Mouse (Mus musculus) left cerebral cortex, postnatal 36 days (tissue): Measurements from ENCODE around the gene Ilk. TPM values are rescaled to one million over a fixed set of nuclear protein-coding genes. Genes with fewer than 3 reads are reported as not detected.
"Not testable (repeated sequence)": the region's sequence is repeated elsewhere in the genome, so short reads cannot be mapped to it uniquely, and the experiment has no call there.

Experiments used
- DNase-seq, 2 experiments: peaks; one replicate each; pipeline ENCODE4 v3.0.0; 2021 to 2022; ENCODE audit warnings: low spot score in 2 of 2, mixed read lengths in 1 of 2
- intact Hi-C: fragments of 180-260 bp; cut with DNase I; formaldehyde crosslinking; loops from one replicate; pipeline ENCODE4 v1.15.1; 2025
- total RNA-seq, 2 experiments: library from RNA; stranded (reverse); gene quantifications; 2 replicates each; pipeline ENCODE4 v1.2.3; 2021

Gene Ilk
- total RNA-seq: 10 to 100 TPM; 78.8 to 81.7 TPM

DNA sequence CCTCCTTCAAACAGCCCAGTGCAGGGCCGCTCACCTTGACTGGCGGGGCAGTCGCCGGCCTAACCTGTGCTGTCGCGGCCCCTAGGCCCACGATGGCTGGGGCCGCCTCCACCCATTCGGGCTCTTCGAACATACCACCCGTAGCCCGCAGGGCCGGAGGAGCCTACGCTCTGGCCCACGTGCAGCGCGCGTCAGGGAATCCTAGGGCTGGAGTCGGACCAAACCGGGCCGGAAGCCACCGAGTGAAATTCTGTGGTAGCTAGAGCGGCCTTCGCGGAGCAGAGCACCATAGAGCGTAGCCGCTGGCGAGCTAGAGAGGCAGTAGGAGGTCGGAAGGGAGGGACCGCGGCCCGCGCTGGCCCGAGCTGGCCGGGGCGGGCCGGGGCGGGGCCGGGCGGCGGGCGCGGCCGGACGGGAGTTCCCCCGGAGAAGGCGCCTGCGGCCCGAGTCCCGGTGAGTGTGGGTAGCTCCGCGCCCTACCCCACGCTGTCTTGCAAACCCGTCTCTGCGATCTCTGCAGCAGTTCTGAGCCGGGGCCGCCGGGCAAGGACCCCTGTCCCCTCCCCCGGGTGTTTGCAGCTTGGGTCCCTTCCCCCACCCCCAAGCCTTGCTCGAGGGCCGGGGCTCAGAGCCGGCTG is at the start of gene Ilk:
Gene Ilk, plus strand, starts transcription at position 329 of the 638 bp plus-strand sequence.
- DNase-seq: peak; percentile 91 to 94
- intact Hi-C loops: loop anchor here (1.0 to 5.0 kb wide), 2 partner anchors 75 to 104 kb away; partner anchors contain the start of genes Mrpl17 and Trim3

DNA sequence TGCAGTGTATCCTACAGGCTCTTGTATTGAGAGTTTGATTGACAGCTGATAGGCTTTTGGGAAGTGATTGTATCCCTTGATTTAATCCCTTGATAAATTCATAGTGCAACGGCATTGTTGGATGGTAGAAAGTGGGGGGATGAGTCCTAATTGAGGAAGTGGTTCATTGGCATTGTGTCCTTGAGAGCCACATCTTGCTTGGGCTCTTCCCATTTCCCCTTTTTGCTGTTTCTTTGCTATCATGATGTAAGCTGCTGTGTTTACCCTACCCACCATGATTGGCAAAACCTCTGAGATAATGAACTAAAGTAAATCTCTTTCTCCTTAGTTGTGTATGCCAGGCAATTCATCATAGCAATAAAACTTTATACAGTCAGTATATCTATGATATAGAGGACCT is 45.5 kb upstream of the Ilk start:
- intact Hi-C loops: no loop called here

DNA sequence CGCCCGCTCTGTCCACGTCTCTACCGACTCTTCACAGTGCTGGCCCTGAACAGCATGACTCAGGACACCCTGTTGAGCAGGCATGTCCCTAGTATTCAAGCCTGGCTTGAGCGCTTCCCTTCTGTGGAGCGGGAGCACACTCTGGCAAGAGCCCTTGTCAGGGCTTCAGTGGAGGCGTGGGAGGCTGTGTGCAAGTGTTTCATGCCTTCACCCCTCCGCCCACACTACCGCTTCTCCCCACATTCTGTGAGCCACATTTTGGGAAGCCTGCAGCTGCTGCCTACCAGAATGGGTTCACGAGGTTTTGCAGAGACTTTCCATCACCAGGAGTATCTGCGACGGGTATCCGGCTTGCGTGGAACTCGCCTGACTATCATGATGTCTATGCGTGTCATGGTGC is 33.2 kb upstream of the Ilk start:
- intact Hi-C loops: no loop called here

More for the DNA sequence above, 45.5 kb upstream of the Ilk start:
- DNase-seq: no peak

DNA sequence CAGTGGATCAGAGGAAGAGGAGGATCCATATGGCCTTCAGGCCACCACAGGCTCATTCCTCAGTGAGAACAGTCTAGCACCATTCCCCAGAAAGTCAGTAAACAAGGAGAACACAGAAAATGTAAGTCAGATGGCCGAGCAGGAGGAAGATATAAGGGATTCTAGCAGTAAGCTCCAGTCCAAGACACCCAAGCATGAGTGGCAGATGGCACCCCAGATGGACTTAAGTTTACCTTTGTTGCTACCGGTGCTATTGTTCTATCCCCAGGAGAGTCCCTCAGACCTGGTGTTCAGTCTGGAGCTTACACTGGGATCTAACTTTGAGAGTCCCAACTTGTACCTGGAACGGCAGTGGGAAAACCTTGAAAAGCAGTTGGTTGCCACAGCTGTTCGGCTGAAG is 32.6 kb upstream of the Ilk start:
- no peak for DNase-seq
- intact Hi-C loops: no loop called here

More for the DNA sequence above, 33.2 kb upstream of the Ilk start:
- DNase-seq: peak; percentile 14 to 21

DNA sequence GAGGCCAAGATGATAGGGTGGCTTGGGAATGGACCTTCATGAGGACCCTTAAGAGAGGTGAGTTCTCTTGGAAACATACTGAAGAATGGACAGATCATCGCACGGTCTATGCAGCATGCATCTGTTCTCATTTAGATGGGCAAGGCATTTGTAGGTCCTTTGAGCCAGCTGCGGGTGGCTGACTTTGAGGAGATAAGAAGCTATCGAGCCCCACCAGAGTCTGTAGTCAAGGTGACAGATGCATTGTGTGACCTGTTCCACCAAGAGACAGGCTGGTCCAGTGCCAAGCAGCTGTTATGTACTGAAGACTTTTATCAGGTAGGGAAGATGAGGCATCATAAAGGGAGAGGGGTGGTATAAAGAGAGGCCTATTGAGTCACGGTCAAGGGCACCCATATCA is 27.7 kb upstream of the Ilk start:
- no peak for DNase-seq
- intact Hi-C loops: no loop called here

DNA sequence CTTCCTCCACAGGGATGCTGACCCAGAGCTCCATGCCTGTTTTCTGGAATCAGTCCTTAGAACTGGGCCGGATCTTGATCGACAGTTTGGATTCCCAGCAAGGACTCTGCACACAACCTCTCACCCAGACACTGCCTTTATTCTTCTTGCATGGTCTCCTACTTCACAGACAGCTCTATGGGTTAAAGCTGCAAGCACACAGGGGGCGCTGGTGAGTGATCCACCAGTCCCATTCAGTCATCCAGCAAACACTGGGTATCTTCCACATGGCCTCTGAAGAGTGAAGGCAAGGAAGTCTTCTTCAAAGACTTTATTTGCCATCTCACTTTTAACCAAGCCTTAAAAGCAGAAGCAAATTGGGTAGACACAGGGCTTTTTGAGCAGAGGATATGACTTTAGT is 21.0 kb upstream of the Ilk start:
- intact Hi-C loops: no loop called here
- no peak for DNase-seq

DNA sequence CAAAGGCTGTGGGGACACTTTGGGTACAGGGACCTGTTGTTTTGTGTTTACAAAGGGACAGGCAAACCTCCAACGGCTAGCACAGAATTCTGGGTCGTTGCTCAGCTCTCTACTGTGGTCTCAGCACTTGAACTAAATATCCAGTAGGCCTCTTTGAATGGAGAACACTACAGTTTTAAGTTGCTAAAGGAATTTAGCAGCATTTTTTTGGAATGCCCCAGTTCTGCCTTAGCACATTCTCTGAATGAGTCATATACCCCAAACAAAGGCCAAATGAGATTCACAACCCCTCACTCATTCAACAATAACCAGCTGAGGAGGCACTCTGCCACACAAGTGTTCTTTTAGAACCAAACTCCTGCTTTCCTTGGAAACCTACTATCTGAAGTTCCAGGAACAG is 14.5 kb upstream of the Ilk start:
- intact Hi-C loops: no loop called here
- no peak for DNase-seq

DNA sequence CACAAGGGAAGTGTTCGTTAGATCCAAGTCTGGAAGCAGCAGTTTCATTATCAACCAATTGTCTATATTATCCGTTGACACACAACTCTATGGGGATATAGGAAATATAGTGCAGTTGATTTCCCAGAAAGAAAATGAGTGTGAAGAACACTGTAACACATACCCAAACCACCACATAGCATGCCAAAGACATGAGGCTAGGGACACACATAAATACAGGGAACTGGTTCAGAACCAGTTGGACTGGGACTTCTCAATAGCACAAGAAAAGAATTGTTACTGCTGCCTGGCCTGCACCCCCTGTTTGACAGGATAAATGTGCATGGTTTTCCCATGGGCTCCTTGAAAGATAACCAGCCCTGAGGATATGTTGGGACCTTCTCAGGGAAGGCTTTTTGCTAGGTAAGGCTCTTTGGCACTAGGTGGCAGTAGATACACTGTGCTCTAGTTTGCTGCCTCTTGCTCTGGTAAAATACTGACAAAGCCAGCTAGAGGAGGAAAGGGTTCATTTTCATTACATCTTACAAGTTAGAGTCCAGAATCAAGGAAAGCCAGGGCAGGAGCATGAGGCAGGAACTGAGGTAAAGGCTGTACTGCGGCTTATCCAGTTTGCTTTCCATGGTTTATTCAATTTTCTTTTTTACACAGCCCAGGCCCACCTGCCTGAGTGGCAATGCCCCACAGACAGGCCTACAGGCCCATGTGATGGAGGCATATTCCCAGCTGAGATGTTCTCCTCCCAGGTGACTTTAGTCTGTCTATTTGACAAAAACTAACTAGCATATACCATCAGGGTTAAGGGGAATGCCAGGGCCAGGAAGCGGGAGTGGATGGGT is 10.0 kb upstream of the Ilk start:
- intact Hi-C loops: loop anchor here (1.0 kb wide), 1 partner anchor 90 kb away; no protein-coding TSS in a partner anchor
- DNase-seq: peak; percentile 32 to 35

DNA sequence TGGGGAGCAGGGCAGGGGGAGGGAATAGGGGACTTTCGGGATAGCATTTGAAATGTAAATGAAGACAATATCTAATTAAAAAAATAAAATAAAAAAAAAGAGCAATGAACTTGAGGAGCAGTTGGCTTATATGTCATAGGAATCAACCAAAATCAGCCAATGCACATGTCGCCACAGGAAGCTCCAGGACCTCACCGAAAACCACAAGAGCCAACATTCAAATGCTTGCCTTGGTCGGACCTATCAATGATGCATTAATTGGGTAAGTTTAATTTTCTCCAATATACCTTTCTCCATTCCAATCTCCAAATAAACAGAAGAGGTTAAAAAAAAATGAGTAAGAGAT is 9.4 kb upstream of the Ilk start:
- intact Hi-C loops: loop anchor here (1.0 kb wide), 1 partner anchor 89 kb away; no protein-coding TSS in a partner anchor
- DNase-seq: no peak

DNA sequence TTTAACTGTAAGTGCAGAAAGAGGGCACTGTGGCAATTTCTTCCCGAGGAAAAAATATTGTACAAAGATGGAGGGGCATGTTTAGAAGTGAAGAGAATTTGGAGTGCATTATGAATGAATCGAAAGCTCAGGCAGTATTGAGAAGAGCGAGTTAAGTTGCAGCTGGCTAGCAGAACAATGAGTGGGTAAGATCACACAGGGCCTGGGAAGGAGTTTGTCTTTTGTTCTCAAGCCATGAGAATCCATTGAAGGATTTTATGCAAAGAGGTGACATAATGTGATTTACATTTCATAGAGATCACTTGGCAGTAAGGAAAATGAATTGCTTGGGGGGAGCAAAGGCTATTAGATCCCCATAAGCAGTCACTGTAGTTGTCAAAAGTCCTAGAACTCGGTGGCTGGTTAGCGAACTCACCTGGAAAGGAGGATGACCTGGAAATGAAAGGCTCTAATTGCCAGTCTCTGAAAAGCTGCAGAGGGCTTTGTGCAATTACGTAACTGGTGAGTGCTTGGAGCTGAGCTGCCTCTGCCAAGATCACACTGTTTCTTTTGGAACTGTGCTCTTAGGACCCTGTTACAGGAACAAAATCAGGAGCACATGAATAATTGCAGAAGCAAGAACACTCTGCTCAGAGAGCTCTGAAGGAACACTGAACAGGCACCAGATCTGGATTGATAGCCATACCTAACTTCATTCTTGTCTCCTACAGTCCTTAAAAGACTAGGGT is 7.5 kb upstream of the Ilk start:
- intact Hi-C loops: no loop called here
- DNase-seq: no peak

DNA sequence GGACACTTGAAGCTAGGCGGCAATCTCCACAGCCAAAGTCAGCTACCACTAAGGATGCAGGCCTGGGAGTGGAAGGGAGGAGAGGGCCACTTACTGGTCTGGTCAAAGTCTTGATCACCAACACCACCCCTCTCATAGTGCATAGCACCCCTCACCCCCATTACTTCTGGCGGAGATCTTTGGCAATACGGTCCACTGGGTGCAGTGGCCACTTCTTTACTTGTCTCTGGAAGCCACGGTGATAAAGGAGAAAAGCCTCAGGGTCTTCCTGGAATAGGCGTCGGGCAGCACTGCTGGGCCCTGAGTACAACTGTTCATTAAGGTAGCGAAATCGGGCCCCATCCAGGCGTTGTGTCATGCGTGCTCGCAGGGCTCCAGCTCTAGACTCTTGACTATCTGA is 2.6 kb upstream of the Ilk start:
- intact Hi-C loops: no loop called here
- DNase-seq: no peak

DNA sequence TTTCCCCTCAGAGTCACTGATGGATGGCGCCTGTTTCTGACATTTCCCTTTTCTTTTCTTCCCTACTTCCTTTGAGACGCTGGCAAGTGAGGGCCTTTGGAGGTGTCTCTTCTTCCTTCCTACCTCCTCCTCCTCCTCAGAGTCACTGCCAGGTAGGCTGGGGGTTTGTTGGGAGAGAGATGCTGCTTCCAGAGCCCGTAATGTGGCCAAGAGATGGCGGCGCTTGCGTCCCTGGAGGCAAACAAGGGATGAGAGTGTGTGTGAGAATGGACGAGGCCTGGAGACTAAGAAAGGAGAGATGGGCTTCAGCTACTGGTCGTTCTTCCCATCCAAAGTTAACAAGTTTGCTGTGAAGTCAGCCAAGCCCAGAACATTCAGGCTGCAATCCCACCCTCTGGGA is 1.6 kb upstream of the Ilk start:
- DNase-seq: no peak
- intact Hi-C loops: loop anchor here (5.0 kb wide), 1 partner anchor 103 kb away; the partner anchor contains the start of gene Trim3

DNA sequence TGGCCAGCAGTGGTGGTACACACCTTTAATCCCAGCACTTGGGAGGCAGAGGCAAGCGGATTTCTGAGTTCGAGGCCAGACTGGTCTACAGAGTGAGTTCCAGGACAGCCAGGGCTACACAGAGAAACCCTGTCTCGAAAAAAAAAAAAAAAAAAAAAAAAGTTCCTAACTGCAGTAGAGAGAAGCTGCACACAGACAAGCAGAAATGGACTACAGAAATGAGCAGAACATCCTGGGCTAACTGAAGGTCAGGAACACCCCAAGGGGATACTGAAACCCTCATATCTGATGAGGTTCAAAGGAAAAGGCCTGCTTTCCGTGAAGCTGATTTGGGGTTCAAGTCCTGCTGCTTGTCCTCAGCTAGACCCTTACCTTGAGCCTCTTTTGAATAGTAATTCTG is 928 bp upstream of the Ilk start:
- DNase-seq: not testable (repeated sequence)

DNA sequence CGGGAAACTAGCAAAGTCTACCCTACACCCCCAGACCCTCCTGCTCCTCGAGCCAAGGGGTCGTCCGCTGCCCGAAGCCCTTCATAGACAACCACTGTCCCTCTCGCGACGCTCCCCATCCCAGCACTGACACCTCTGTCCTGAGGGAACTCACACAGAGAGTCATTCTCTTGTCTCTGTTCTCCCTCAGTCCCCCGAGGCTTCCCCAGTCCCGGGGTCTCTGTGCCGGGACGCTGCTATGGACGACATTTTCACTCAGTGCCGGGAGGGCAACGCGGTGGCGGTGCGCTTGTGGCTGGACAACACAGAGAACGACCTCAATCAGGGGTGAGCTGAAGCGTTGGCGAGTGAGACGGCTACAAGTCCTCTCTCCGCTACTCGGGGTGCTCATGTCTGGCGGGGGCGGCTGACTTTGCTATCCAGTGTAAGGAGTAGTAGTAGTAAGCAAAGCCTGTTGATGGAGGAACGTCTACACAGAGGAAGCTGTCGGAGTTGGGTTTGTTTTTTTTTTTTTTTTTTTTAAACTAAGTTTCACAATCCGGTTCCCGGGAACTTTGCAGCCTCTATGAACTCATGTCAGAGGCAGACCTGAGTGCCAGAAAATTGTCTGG is 624 bp downstream of the Ilk start, which contains the start of gene Rrp8:
Gene Rrp8, minus strand, starts transcription at position 475 of the 611 bp plus-strand sequence.
- peak; percentile 29 to 36 for DNase-seq
- intact Hi-C loops: loop anchor here (1.0 to 5.0 kb wide), 2 partner anchors 74 to 105 kb away; partner anchors contain the start of genes Mrpl17 and Trim3

More for the DNA sequence above, 928 bp upstream of the Ilk start:
- intact Hi-C loops: loop anchor here (5.0 kb wide), 1 partner anchor 103 kb away; the partner anchor contains the start of gene Trim3

DNA sequence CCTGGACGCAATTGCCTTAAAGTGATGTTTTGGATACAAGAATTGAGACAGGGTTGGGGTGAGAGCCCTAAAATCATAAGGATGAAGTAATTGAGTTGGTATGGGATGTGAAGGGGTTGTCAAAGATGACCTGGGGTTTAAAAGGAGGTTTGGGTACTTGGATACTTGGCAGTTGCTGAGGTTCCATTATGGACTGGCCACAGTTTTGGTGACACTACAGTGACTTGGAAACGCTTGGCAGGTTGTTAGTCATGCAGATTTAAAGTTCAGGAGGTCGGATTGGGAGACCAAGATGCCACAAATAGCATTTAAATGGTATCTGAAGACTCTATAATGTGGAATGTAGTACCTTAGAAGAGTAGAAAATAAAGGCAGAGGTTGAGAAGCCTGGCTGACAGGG is 1.3 kb downstream of the Ilk start:
- intact Hi-C loops: loop anchor here (5.0 kb wide), 1 partner anchor 105 kb away; the partner anchor contains the start of gene Trim3

DNA sequence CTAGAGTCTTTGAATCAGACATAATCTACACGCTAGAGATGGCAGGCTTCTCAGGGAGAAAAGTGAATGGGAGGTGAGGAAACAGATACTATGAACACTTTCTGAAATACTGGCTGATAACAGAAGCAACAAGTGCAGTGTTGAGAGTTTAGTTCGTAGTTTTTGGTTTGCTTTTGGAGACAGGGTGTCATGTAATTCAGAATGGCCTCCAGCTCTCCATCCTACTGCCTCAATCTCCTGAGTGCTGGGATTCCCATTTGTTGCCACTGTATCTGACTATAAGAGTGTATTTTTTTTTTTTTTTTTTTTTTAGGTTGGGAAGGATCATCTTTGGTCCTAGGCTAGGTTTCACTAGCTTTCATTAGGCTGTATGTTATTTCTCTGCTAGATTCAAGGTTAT is 1.9 kb downstream of the Ilk start:
- DNase-seq: no peak
- intact Hi-C loops: loop anchor here (5.0 kb wide), 1 partner anchor 106 kb away; the partner anchor contains the start of gene Trim3

More for the DNA sequence above, 1.3 kb downstream of the Ilk start:
- no peak for DNase-seq

DNA sequence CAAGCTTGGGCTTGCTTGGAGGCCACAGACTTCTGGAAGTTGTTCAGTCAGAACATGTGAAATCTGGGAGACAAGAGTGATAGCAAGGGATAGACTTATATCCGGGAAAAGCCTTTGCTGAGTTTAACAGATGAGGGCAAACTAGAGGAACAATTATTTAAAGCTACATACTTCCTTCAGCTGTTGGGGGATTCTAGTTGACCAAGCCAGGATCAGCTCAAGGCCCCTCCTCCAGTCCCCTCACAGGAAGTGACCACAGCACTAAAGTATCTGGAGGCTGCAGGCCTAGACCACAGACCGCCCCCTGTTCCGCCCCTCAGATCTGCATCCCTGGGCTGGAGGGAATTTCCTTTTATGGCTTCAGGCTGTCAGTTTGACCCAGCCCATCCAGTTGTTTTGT is 2.6 kb downstream of the Ilk start:
- intact Hi-C loops: loop anchor here (5.0 kb wide), 1 partner anchor 107 kb away; the partner anchor contains the start of gene Trim3
- DNase-seq: no peak

DNA sequence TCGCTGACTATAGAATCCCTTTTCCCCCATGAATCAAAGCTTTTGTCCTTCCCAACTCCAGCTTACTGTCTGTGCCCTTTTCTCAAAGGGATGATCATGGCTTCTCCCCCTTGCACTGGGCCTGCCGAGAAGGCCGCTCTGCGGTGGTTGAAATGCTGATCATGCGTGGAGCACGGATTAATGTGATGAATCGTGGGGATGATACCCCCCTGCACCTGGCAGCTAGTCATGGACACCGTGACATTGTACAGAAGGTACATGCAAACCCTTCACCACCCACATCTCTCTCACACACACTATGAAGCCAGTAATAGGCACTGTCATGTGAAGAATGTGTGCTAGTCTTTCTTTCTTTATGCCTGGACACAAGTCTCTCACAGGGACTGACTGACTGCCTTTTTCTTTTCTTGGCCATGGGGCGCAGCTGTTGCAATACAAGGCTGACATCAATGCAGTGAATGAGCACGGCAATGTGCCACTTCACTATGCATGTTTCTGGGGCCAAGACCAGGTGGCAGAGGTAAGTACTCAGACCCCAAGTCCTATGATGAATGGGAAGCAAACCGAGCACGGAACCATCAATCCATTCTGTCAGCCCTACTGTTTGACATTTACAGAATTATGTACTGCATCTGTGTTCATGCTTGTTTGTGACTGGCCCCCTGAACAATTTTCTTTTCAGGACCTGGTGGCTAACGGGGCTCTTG is 3.9 kb downstream of the Ilk start:
- no peak for DNase-seq
- intact Hi-C loops: loop anchor here (5.0 kb wide), 1 partner anchor 183 kb away; no protein-coding TSS in a partner anchor

DNA sequence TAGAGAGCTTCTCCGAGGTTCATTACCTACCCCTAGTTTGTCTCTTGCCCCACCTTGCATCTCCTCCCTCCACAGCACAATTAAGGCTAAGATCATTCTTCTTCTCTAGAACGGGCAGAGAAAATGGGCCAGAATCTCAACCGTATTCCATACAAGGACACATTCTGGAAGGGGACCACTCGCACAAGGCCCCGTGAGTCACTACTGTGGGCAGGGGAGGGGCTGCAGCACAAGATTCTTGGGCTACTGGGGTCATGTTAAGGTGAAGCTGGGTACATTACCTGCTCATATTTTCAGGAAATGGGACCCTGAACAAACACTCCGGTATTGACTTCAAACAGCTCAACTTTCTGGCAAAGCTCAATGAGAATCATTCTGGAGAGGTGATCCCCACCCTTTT is 4.5 kb downstream of the Ilk start:
- DNase-seq: no peak
- intact Hi-C loops: loop anchor here (5.0 kb wide), 1 partner anchor 184 kb away; no protein-coding TSS in a partner anchor
